Mouse (Mus musculus): ENCODE results near the gene Cstf1. TPM values are rescaled to one million over a fixed set of nuclear protein-coding genes. Genes with fewer than 3 reads are reported as not detected.

Gene Cstf1
- total and polyA plus RNA-seq, 3 experiments = 16.3 to 19.3 (median 16.3) TPM

DNA sequence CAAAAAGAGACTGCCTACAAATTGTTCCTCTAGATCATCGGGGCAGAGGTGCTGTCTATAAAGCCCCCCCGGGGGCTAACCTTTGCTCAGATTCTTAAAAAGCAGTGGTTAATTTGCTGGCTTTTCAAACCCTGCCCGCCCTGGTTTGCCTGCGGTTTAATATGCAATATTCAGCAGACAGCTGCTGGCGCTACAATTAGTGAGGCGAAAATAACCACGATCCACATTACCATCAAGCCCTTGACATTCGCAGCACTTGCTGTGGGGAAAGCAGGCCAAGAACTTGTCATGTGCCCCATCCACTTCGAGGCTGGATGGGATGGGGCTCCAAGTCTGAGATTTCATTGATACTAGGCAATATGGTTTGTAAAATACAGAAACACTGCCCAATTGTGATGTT, 17.3 kb upstream of the Cstf1 start:
- H3K27ac ChIP-seq = no peak overlapping the region
- H3K4me1 ChIP-seq (ENCODE audit: control insufficient read depth, insufficient read depth, low read length) = no peaks in the 10 kb centered on the region
- intact Hi-C loops (cut with DNase I) = no loop called here
- no peaks in the 10 kb centered on the region for H3K27me3 ChIP-seq (ENCODE audit: control insufficient read depth, insufficient read depth, low read length)
- H3K79me2 ChIP-seq (replicated peaks; ENCODE audit: control insufficient read depth, insufficient read depth, low read length) = no peaks in the 10 kb centered on the region
- H3K36me3 ChIP-seq (ENCODE audit: control insufficient read depth, insufficient read depth, low read length) = no peaks in the 10 kb centered on the region
- no peak overlapping the region for H3K9ac ChIP-seq (ENCODE audit: low read depth, low read length)
- DNase-seq = no peak
- no peak overlapping the region for H3K4me3 ChIP-seq
- TF ChIP-seq POLR2A (IDR thresholded peaks at IDR 0.05; ENCODE audit: insufficient read depth, low read depth, low read length) (no peak), CTCF (IDR thresholded peaks at IDR 0.05) (no peak), EP300 (IDR thresholded peaks at IDR 0.05; ENCODE audit: insufficient read depth, low read depth, low read length) (no peak)
- 68% methylated on average over 9 of the region's 9 CpGs for WGBS

DNA sequence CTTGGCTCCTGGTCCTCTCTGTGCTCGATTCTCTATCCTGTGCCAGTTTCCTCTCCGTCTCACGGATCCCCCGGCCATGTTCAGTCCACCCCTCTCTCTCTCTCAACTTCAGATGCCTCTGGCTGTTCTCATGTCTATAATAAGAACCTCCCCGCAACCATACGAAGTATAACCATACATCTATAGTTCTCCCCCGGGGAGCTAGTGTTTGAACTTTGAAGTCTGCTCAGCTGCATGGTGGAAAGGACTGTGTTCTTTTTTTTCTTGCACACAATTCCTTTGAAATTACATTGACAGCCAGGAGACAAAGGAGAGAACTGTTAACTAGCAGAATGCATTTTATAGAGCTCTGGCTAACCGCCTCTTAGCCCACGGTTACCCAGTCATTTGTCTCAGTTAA, 15.7 kb upstream of the Cstf1 start:
- H3K27me3 ChIP-seq (ENCODE audit: control insufficient read depth, insufficient read depth, low read length) = no peaks in the 10 kb centered on the region
- H3K36me3 ChIP-seq (ENCODE audit: control insufficient read depth, insufficient read depth, low read length) = no peaks in the 10 kb centered on the region
- TF ChIP-seq EP300 (IDR thresholded peaks at IDR 0.05; ENCODE audit: insufficient read depth, low read depth, low read length) (no peak), CTCF (IDR thresholded peaks at IDR 0.05) (no peak), POLR2A (IDR thresholded peaks at IDR 0.05; ENCODE audit: insufficient read depth, low read depth, low read length) (no peak)
- 85% methylated on average over 9 of the region's 9 CpGs for WGBS
- DNase-seq = no peak
- H3K4me1 ChIP-seq (ENCODE audit: control insufficient read depth, insufficient read depth, low read length) = no peaks in the 10 kb centered on the region
- intact Hi-C loops (cut with DNase I) = no loop called here
- no peak overlapping the region for H3K4me3 ChIP-seq
- H3K79me2 ChIP-seq (replicated peaks; ENCODE audit: control insufficient read depth, insufficient read depth, low read length) = no peaks in the 10 kb centered on the region
- H3K27ac ChIP-seq = no peak overlapping the region
- no peak overlapping the region for H3K9ac ChIP-seq (ENCODE audit: low read depth, low read length)

- DNase-seq = no peak
- 77% methylated on average over 5 of the region's 5 CpGs for WGBS
- no peaks in the 10 kb centered on the region for H3K36me3 ChIP-seq (ENCODE audit: control insufficient read depth, insufficient read depth, low read length)
- no peaks in the 10 kb centered on the region for H3K4me1 ChIP-seq (ENCODE audit: control insufficient read depth, insufficient read depth, low read length)
- H3K9ac ChIP-seq (ENCODE audit: low read depth, low read length) = no peak overlapping the region
- intact Hi-C loops (cut with DNase I) = no loop called here
- no peaks in the 10 kb centered on the region for H3K27me3 ChIP-seq (ENCODE audit: control insufficient read depth, insufficient read depth, low read length)
- no peaks in the 10 kb centered on the region for H3K79me2 ChIP-seq (replicated peaks; ENCODE audit: control insufficient read depth, insufficient read depth, low read length)
- H3K4me3 ChIP-seq = no peak overlapping the region
- TF ChIP-seq EP300 (IDR thresholded peaks at IDR 0.05; ENCODE audit: insufficient read depth, low read depth, low read length) = no peak
- TF ChIP-seq POLR2A (IDR thresholded peaks at IDR 0.05; ENCODE audit: insufficient read depth, low read depth, low read length) = no peak
- no peak for TF ChIP-seq CTCF (IDR thresholded peaks at IDR 0.05)
- H3K27ac ChIP-seq = no peak overlapping the region
Observed at GRCm38 (mm10) chr2:172355833-172356232, 14.6 kb upstream of the Cstf1 start.

DNA sequence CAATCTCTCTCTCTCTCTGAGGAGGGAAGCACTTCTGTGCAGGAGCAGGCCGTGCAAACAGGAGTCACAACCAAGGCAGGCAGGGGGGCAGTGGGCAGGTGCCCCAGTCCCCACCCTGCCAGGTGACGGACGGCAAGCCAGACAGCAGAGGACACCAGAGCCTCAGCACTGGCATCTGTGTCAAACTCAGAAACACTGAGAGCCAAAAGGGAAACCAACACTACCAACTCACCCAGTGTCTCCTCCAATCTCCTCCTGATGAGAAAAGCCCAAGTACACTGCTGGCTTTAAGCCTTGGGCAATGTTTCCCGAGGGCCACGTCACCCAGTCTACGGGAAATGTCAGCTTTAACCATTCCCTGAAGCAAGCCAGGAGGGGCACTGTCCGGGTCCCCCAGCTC, 7.3 kb upstream of the Cstf1 start:
- no peak overlapping the region for H3K27ac ChIP-seq
- H3K9ac ChIP-seq (ENCODE audit: low read depth, low read length) = no peak overlapping the region
- no peaks in the 10 kb centered on the region for H3K36me3 ChIP-seq (ENCODE audit: control insufficient read depth, insufficient read depth, low read length)

GRCm38 (mm10) chr2:172371258-172371657, 777 bp downstream of the Cstf1 start:
- no peak for DNase-seq
- intact Hi-C loops (cut with DNase I) = loop anchor here (2.0 kb wide), 1 partner anchor 70 kb away; the partner anchor contains the start of gene Rtf2
- peak overlapping the region; percentile 82 for H3K4me3 ChIP-seq
- H3K9ac ChIP-seq (ENCODE audit: low read depth, low read length) = peak overlapping the region; percentile 88
- no peaks in the 10 kb centered on the region for H3K79me2 ChIP-seq (replicated peaks; ENCODE audit: control insufficient read depth, insufficient read depth, low read length)
- no peaks in the 10 kb centered on the region for H3K27me3 ChIP-seq (ENCODE audit: control insufficient read depth, insufficient read depth, low read length)
- no peaks in the 10 kb centered on the region for H3K36me3 ChIP-seq (ENCODE audit: control insufficient read depth, insufficient read depth, low read length)
- 1% methylated on average over 11 of the region's 11 CpGs for WGBS
- TF ChIP-seq EP300 (IDR thresholded peaks at IDR 0.05; ENCODE audit: insufficient read depth, low read depth, low read length) (no peak), POLR2A (IDR thresholded peaks at IDR 0.05; ENCODE audit: insufficient read depth, low read depth, low read length) (no peak)
- peak overlapping the region; percentile 99 for H3K27ac ChIP-seq
- H3K4me1 ChIP-seq (ENCODE audit: control insufficient read depth, insufficient read depth, low read length) = peaks cover 2% of the 10 kb centered on the region; the same call in 1 of the 2 replicates

More for the DNA sequence above, 7.3 kb upstream of the Cstf1 start:
- TF ChIP-seq POLR2A (IDR thresholded peaks at IDR 0.05; ENCODE audit: insufficient read depth, low read depth, low read length) (no peak), CTCF (IDR thresholded peaks at IDR 0.05) (no peak), EP300 (IDR thresholded peaks at IDR 0.05; ENCODE audit: insufficient read depth, low read depth, low read length) (no peak)
- no peak for DNase-seq
- 80% methylated on average over 7 of the region's 7 CpGs for WGBS
- Histone ChIP-seq H3K4me1 (ENCODE audit: control insufficient read depth, insufficient read depth, low read length) (no peaks in the 10 kb centered on the region), H3K27me3 (ENCODE audit: control insufficient read depth, insufficient read depth, low read length) (no peaks in the 10 kb centered on the region), H3K79me2 (replicated peaks; ENCODE audit: control insufficient read depth, insufficient read depth, low read length) (no peaks in the 10 kb centered on the region), H3K4me3 (no peak overlapping the region)
- intact Hi-C loops (cut with DNase I) = no loop called here

- no peak overlapping the region for H3K27ac ChIP-seq
- H3K79me2 ChIP-seq (replicated peaks; ENCODE audit: control insufficient read depth, insufficient read depth, low read length) = no peaks in the 10 kb centered on the region
- no peaks in the 10 kb centered on the region for H3K36me3 ChIP-seq (ENCODE audit: control insufficient read depth, insufficient read depth, low read length)
- intact Hi-C loops (cut with DNase I) = no loop called here
- no peak for DNase-seq
- peaks cover 2% of the 10 kb centered on the region; the same call in 1 of the 2 replicates for H3K4me1 ChIP-seq (ENCODE audit: control insufficient read depth, insufficient read depth, low read length)
- H3K9ac ChIP-seq (ENCODE audit: low read depth, low read length) = no peak overlapping the region
- H3K4me3 ChIP-seq = no peak overlapping the region
- no peak for TF ChIP-seq CTCF (IDR thresholded peaks at IDR 0.05)
- TF ChIP-seq EP300 (IDR thresholded peaks at IDR 0.05; ENCODE audit: insufficient read depth, low read depth, low read length) = no peak
- TF ChIP-seq POLR2A (IDR thresholded peaks at IDR 0.05; ENCODE audit: insufficient read depth, low read depth, low read length) = no peak
- no peaks in the 10 kb centered on the region for H3K27me3 ChIP-seq (ENCODE audit: control insufficient read depth, insufficient read depth, low read length)
- 63% methylated on average over 4 of the region's 4 CpGs for WGBS
Observed at GRCm38 (mm10) chr2:172376551-172376950, 6.1 kb downstream of the Cstf1 start.

All from heart, adult 2 months (tissue).